Mouse (Mus musculus) E14TG2a.4 (cell line): ENCODE results near the gene Eno1.

Experiments
- CTCF ChIP-seq: conservative IDR thresholded peaks from 2 replicates; pipeline ENCODE4 v1.5.1; 2014; ENCODE audit warnings: low read length
- NANOG ChIP-seq: IDR thresholded peaks from 2 replicates; pipeline ENCODE4 v1.6.1; 2014; ENCODE audit warnings: borderline replicate concordance, low read length, mixed read lengths

GRCm38 (mm10) chr4:150268674-150269653, 32.4 kb downstream of the Eno1 start:
- TF ChIP-seq CTCF (no peak), NANOG (no peak)
